Mouse (Mus musculus) cerebellum, adult 9-10 months (tissue): ENCODE measurements at regions not wholly inside any gene's neighbourhood (a gene's known extent, or its start where the extent isn't known, plus 50 kb on each side); places are given as distances from the start of the nearest gene placed in this dataset.

Experiments
- DNase-seq: peaks from one replicate; pipeline ENCODE4 v3.0.0; 2022

DNA sequence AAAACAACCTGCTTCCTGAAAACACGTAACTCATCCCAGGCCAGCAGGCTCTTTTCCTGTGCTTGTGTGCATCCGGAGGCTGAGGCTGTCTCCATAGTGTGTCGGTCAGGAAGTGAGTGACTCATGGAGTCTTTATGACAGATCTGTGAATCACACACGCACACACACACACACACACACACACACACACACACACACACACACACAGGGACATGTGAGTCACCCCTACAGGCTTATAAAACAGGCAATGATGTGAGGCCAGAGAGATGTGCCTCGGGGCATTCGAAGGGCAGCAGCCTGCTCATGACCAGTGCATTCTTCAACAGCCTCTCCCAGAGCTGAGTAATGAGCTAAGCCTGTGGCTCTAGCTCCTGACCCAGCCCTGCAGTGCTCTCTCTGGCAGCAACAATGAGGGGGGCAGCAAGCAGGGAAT, 97.5 kb upstream of the Dlx2 start:
- DNase-seq = no peak

DNA sequence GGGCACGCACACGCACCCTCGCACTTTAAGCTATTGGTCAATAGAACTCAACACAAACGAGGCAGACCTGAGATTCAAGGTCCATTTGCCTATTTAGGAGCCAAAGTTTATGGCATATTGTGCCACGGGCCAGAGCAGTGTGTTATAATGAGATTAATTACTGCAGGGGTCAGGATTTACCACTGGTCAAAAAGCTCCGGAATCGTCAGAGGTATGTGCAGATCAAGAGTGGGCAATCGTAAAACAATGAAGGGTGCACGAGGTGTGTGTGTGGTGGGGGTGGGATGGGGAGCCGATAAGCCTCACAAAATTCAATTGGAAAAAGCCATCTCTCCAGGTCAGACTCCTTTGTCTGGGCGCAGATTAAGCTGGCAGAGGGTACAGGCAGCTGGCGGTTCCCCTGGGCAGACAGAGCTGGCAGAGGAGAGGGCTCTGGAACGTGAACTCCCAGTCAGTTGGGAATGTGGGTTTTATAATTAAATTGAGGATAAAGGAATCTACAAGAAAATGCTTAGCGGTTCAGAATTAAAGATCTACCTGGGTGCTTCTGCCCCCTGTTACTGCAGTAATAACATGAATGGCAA, 97.4 kb upstream of the Itga6 start:
- no peak for DNase-seq

DNA sequence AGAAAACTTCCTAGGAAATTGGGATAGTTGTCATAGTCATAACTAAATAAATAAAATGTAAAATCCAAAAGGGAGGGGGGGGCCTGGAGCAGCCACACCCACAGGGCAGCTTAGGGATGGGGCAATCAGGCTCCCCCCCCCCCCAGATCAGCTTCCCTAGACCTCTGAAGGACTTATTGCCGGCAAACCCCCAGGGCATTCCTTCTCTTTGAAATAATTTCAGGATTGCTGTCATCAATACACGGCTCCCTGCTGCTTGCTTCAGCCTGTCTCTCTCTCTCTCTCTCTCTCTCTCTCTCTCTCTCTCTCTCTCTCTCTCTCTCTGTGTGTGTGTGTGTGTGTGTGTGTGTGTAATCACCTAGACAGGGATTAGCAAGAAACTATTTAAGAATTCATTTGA, 93.8 kb upstream of the Itga6 start:
- no peak for DNase-seq

DNA sequence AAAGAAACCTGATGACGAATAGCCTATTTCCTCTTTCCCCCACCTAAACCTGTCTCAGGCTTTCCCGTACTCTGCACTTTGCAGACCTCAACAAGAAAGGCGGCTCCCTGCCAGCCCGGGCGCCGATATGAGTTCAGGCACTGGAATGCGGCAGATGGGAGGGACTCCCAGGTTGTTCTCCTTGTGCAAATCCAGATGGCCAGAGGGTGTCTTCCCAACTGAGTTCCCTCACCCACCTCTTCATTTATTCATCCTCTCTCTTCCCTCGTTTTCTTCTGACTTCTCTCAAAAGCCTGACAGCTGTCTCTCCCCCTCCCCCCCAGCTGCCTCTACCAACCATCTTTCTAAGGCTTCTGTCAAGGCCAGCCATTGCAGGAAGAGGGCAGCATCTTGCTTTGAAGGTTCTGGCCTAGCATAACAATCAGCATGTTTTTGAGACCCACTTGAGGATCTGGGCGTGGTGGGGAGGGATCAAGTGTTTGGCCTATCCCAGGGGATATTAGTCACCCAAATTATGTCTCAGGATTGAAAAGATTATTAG, 93.1 kb upstream of the Itga6 start:
- DNase-seq = no peak

DNA sequence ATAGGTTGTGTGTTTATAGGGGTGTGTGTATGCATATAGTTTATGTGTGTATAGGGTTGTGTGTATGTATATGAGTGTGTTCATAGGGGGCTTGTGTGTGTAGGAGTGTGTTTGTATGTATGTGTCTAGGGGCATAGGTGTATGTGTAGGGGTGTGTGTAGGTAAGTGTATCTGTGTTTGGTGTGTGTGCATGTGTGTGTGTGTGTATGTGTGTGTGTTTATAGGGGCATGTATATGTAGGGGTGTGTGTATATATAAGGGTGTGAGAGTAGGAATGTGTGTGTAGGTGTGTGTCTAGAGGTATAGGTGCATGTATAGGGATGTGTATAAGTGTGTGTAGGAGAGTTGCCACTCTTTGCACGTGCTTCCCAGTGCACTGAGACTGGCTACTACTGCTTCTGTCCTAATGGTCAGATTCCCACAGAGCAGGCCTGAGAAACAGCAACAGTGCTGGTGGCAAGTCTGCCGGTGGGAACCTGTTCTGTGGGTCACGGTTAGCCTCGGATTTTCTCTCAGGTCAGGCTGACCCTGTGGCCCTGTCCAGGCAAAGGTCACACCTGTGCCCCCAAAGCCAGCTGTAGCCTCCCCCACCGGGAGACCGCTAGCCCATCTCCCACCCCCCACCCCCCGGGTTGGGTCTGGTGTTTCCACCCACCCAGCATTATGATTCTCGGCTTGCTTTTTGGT, 90.5 kb upstream of the Itga6 start:
- no peak for DNase-seq

DNA sequence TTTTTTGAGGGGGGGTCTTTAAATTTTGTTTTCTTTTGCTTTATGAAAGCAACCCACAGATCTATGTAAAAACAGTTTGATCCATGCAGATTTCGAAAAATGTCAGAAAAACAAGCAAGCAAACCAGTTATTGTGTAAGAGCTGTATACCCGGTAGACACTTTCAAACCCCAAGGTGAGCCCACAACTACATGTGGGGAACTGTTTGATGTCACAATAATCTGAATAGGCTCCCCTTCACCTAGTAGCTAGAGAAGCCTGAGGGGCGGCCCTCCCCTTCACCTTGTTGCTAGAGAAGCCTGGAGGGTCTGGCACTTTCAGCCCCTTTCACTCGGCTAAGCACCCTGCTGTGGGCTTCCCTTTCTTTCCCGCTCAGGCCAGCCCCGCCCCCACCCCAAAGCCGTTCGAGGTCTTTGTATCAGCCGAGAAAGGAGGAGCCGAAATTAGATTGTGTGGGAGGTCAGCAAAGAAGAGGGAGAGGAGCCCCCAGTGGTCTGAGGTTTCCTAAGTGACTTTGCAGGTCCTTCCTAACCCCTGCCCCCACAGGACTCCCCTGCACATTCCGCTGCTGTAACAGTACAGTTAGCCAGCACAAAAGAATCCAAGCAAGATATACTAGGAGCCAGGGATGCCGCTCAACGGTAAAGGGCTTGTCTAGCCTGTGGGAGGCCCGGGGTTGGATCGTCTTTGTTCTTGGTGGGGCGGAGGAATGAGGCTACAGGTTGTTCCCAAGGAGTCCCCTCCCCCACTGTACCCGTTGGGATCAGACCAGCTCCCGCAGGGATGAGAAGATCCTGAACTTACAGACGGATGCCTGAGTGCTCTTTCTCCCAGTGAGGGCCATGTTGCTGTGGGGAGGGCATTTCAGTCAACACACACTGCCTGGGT, 89.7 kb upstream of the Itga6 start:
- DNase-seq = no peak

DNA sequence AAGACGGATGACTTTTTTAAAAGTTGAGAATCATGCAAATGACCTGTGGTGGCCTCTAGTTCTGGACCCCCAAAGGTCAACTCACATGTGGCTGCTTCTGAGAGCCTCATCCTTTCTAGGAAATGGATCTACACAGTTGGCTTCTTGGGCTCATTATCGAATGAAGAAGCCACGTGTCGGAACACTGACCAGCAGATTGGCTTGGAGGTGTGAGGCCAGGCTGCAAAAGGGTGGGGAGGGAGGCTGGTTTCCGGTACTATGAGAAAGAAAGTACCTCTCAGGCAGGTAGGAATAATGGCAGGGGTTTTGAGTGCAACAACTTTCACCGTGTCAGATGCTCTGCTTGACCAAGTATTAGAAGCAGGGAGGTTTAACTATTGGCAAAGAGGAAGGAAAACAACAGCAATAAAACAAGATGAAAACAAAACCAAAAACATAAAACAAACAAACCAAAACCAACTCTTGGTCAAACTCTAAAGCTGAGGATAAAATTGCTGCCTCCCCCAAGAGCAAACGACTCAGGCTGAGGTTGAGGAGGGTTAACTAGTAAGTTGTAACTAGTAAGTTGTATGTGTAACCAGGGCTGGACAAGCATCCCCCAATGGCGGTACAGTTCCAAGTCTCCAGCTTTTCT, 88.7 kb upstream of the Itga6 start:
- no peak for DNase-seq

DNA sequence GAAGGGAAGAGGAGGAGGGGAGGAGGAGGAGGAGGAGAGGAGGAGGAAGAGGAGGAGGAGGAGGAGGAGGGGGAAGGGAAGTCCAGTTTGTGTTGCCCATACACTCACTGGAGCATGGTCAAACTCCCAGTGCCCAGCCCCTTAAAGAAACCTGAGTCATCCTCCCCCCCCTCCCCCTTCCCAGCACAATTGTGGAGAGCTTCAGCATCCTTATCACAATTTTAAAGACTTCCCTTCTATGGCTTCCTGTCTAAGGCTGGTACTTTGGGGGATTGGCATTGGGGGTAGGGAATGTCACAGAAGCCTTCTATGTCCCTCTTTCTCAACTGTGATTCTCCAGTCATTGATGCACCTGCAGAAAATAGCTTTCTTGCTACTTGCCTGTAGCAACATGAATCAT, 84.0 kb upstream of the Itga6 start:
- DNase-seq = no peak

DNA sequence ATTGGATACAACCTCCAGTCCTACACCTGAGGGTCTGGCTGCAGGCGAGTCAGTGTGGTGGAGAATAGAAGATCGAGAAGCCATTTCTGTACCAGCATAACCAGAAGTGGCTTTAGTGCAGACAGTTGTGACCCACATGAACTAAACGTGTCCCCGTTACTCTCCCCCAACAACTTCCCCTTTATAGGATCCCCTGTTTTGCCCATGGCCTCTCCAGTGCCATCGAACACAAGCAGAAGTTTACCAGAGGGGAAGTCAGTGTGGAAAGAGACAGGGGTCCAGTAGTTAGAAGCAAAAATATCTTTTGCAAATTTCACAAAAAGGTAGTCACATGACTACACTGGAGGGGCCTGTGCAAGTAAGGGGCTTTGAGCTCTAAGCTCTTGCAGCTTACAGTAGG, 83.4 kb upstream of the Itga6 start:
- DNase-seq = no peak

DNA sequence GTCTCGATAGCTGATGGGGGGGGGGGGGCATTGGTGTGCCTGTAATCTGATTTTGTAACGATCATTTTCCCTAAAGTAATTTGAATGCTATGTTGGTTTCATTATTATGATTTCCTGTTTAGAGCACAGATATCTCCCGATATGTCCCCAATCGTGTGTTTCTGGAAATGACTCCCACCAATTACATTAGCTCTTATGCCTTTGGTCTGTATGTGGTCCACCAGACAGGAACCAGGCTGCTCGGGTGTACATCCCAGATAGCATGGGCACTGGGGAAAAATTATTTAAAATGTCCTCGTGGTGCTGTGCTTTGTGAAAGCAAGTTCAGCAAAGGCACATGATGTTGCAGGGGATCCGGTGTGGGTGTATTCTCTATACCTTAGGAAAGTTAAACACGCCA, 82.0 kb upstream of the Itga6 start:
- no peak for DNase-seq

DNA sequence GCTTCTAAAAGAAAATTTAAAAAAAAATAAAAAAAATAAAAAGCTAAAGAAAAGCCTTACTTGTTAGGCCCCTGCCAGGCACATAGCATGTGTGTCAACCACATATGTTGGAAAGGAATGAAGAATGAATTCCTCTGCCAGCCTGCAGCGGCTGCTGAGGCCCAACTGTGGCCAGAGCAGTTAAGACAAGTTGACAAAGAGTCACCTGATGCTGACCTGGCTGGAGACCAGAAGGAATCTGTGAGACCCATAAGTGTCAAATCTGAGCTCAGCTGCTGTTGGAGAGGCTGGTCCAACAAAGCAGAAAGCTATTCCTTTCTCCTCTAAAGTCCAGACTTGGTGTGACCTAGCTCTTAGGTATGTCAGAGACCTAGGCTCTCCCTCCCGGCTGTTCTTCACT, 78.5 kb upstream of the Itga6 start:
- no peak for DNase-seq

DNA sequence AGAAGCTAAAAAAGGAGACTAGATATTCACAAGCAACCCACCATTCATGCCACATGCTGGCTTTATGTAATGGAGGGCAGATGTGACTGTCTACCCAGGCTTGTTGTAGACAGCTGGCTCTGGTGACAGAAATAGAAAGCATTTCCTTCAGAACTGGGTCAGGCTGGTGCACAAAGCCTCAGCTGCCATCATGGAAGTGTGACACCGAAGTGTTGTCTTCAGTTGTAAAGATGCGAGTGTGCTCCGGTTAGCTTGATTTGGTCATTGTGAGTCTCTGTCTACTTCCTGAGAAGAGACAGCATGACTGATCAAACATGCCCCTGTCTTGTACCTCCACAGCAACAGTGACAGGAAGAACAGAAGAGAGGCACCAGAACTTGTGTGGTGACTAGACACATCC, 77.7 kb upstream of the Itga6 start:
- no peak for DNase-seq

DNA sequence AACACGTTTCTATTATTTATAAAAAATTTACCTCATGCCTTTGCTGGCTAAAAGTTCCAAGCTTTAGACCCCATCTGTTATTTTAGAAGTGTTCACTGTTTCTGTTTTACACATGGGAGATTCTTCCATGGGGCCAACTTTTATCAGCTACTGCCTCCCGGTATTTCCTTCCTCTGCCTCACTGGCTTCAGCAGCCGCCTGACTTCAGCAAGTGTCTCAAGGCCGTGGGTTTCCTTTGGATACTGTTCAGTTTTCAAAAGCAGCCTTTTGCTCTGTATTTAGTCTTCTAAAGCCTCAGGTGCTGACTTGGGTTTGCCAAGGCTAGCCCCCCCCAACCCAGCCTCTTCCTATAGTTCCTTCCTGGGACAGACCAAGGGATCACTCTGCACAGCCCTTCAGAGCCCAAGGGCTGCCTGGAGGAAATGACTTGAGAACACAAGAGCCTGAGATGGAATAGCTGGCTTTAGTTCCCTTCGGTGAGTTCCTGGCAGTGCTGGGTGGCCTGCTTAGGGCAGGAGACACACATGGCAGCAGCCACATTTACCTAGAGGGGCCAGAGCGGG, 75.1 kb upstream of the Itga6 start:
- no peak for DNase-seq

DNA sequence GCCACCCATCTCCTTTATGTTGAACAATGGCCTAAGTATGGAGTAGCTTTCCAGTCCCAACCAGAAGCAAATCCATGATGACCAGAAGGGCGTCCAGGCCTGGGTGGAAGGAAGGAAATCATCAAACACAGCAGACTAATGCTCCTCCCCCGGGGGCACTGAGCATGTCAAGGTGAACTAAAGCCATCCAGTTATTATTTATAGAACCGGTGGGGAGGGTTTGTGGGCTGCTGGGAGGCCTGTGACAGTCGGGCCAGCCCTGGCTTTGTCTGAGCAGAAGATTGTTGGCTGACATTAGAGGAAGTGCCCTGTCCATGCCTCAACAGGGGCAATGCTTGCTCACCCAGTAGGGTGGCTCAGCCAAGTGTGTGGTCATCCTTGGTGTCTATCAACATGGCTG, 74.5 kb upstream of the Itga6 start:
- DNase-seq = no peak

DNA sequence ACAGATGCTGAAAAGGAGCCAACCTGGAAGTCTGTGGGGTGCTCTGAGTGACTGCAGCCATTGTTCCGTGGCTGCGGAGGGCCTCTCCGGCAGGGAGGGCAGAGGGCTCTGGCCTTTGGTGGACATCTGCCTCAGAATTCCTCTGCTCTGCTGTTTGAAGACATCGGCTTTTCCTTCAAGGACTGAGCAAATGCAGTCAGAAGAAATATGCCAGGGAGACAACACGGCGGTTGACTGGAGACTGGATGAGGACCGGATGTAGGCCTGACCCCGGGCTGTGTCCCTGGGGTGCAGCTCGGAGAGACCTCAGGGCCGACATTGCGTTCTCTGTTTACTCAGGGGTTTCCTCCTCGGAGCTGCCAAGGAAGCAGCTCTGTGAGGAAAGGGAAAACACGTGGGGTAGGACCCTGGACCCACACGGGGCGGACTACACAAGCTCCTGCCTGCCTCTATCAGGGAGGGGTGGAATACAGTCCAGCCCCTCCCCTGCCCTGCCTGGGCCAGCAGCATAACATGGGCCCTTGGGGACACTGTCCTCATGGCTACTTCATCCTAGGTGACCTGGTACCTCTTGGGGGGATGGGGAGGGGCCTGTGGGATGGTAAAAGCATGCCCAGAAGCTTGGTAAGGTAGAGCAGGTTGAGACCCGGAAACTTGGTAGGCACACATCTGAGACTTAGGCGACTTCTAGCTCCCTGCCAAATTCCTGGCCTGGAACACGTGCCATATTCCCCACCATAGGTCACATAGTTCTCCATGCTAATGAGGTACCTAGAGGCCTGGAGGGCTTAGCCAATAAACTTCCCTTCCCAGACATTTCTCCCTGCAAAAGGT, 72.1 kb upstream of the Itga6 start:
- DNase-seq = no peak

DNA sequence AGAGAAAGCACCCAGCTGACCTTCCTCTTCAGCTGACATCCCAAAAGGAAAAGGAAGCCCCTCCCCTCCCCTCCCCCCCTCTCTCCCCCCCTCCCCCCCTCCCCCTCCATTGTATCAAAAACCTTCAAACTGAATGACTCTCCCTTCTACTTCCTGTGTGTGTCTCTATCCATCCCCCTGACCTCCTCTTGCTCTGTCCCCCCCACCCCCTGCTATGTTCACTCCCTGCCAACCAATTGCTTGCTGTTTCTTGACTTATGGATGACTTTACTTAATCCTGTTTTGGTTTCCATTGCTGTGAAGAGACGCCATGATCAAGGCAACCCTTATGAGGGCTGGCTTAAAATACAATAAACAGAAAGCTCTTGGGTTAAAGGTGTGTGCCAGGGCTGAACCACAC, 64.7 kb upstream of the Itga6 start:
- DNase-seq = no peak

DNA sequence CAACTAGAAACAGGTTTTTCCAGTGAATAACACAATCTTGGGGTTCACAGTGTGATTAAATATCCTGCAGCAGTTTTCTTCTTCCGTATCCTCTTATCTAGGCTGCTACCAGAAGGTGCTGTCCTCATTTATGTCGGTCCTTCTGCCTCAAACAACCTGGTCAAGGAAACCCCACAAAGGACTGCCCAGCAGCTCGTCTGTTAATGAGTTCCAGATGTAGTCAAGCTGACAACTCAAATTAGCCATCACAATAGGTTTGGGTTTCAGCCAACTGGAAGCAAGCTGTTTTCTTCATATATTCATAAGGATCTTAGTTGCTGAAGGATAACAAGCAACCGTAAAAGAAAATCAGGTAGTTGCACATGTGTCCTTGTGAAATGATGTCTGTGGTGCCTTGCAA, 64.3 kb upstream of the Itga6 start:
- DNase-seq = no peak

DNA sequence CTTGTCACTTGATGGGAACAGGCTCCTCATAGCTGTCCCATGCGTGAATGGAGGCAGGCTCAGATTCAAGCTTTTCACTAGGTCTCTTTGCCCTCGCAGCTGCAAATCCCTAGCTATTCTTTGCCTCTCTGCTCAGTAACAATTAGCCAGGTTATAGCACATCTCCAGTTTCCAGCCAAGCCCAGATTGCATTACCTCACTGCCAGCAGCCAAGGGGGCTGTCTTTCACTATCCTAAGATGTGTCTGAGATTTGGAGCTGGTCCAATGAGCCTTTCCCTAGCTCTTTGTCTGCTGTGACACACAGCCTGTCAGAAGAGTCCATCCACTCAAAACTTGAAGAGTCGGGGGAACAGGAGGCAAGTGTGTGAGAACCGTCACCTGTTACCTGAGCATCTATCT, 62.0 kb upstream of the Itga6 start:
- no peak for DNase-seq

DNA sequence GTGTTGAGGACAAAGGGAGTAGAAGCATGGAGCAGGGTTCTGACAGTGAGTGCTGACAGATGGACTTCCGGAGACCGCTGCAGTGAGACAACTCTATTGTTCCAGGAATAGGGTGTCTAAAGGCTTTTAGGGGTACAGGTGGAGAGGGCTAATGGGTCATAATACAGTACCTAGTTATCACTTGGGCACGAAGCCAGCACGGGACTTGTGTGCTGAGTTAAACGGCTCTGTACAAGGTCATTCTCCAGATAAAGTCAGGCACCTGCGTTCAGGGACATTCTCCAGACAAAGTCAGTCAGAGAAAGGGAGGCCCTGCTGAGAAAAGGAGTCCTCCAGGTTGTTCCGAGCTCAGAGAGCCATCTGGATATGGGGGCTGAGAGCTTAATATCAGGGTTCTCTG, 60.2 kb upstream of the Itga6 start:
- no peak for DNase-seq

DNA sequence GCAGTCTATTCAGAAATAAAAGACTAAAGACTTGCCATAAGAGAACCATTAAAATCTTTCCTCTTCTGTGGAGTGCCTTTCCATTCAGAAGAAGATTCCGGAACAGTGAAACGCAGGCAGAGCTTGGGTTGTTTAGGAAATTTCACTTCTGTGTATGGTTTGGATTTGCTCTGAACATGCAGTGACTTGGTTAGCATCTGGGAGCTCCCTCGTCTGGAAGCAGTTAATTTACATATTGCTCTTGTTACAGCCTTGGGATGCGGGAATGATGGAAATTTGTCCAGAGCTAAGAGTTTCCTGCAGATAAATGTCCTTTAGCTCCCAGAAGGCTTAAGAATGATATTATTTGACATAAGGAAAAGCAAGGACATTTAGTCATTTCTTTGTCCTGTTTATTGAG, 56.4 kb upstream of the Itga6 start:
- no peak for DNase-seq

DNA sequence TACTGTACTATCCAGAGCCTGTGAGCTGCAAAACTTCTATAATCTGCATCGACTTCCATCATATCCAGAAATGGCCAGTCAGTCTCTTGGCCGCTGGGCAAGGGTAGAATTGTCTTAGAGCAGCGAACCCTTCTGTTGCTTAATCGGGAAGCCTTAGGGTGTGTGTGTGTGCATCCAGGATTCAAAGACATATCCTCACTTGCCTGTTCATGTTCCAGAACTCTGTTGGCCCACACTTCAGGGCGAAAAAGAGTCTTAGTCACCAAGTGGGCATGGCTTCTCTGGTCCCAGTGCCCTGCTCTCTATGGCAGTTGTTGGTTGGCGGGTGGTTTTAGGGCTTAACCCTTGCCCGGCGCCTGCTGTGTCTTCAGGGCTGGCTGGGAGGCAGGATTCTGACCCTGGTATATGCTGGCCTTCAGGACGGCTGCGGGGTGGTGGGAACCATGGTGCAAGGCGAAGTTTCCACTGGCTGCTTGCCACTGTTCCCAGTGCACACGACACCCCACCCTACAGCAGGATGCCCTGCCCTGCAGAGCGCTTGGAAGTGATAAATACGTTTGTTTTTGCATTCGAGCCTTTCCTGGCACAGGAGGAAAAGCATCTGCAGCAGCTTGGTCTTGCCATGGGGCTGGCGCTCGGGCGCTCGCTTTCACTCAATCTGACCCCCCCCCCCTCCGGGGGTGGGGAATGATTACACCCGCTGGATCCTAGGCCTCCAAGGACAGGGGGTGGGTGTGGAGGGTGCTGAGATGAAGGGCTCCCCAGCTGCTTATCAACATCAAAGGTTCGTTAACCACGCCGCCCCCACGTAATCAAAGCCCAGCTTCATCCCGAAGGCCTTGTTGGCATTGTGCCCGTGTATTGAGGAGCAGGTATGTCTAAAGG, 54.9 kb upstream of the Itga6 start:
- no peak for DNase-seq
